Mouse (Mus musculus): Measurements from ENCODE around the gene Vmn2r70.

Gene Vmn2r70

DNA sequence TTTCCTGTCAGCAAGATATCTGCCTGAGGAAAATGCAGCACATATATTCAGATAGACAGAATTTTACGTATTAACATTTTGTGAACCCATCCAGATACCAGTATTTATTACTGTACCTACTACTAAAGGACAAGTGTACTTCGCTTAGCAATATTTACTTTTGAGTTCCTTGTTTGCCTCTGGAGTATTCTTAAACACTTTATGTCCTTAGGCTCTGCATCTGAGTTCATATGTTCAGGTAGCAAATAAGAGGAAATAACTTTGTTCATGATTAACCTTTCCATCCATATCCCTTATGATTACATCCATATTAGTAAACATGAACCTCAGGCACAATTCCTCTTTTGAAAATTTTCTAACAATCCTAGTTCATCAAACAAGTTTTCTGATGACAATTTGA lies at the start of gene Vmn2r70:
Gene Vmn2r70, minus strand, starts transcription at position 101 of the 400 bp plus-strand sequence.
- DNase-seq (ENCODE audit: low read depth in 1 of 2, low spot score in 2 of 2) = no peak

DNA sequence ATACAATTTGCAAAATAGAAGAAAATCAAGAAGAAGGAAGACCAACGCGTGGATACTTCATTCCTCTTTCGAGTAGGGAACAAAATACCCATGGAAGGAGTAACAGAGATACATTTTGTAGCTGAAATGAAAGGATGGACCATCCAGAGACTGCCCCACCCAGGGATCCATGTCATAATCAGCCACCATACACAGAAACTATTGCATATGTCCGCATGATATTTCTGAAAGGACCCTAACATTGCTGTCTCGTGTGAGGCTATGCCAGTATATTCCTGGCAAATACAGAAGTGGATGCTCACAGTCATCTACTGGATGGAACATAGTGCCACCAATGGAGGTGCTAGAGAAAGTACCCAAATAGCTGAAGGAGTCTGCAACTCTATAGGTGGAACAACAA lies 6.2 kb downstream of the Vmn2r70 start, which contains the start of gene Vmn2r71:
Gene Vmn2r71, plus strand, starts transcription at position 301 of the 400 bp plus-strand sequence.
- DNase-seq (ENCODE audit: low read depth in 1 of 2, low spot score in 2 of 2) = no peak

DNA sequence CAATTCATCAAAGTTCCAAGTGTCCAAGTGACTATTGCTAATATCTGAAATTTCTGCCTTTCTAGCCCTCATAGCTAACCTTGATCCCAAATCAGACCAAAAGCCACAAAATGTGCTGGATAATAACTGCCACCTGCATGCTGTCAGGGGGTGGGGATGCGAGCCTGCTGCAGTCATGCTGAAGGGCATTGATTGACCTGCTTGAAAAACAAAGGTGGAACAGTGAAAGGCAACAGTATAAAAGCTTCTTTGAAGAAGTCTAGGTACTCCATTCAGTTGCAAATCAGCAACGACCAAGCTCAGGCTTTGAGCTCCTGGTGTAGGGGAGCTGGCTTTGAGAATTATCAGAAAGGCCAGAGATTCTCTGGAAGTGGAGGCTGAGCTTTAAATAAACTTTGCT lies 25.9 kb downstream of the Vmn2r70 start:
- DNase-seq (ENCODE audit: low read depth in 1 of 2, low spot score in 2 of 2) = no peak

DNA sequence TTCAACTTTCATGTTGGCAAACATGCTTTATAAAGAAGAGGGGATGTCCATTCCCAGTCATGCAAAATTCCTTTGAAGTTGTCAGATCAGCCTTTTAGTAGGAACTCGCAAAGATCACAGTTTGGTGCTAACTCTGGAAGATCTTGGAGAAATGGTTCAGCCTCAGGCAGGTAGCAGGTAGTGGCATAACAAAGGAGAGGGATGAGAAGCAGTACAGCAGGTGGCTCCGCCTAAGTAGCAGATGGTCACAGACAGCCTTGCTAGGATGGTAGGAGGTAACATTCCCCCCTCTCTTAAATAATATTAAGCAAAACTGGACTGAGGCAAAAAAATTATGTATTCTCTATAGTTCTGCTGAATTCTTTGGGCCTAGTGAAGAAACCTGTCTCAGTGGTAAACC lies 26.9 kb downstream of the Vmn2r70 start:
- no peak for DNase-seq (ENCODE audit: low read depth in 1 of 2, low spot score in 2 of 2)
